Mouse (Mus musculus) ES-E14 (cell line): ENCODE measurements around the gene Elmo1. TPM values are rescaled to one million over a fixed set of nuclear protein-coding genes. Genes with fewer than 3 reads are reported as not detected.

Experiments used
- DNase-seq: peaks from one replicate; pipeline ENCODE4 v3.0.0-alpha.2; 2013; ENCODE audit warnings: low read depth, low spot score
- H3K27ac ChIP-seq: 2 replicates; pipeline ENCODE4 v1.5.1; 2012; ENCODE audit warnings: low read depth, mild to moderate bottlenecking, low read length, moderate library complexity, mixed read lengths; ENCODE audit not compliant: poor library complexity, insufficient read depth, severe bottlenecking
- H3K36me3 ChIP-seq: 2 replicates; pipeline ENCODE4 v1.6.1; 2012; ENCODE audit warnings: mild to moderate bottlenecking, low read length, moderate library complexity, mixed read lengths; ENCODE audit not compliant: control insufficient read depth, poor library complexity, insufficient read depth, severe bottlenecking
- H3K4me1 ChIP-seq, 2 experiments: fragments of 150-350 bp in 1 of 2; sonication (generic) in 1 of 2; 2 replicates each; pipeline ENCODE4 v1.6.1; 2012; ENCODE audit warnings: low read length in 2 of 2, mild to moderate bottlenecking in 1 of 2, mixed read lengths in 1 of 2; ENCODE audit not compliant: control insufficient read depth in 2 of 2, insufficient read depth in 2 of 2, poor library complexity in 1 of 2
- H3K4me3 ChIP-seq, 2 experiments: fragments of 150-350 bp in 1 of 2; sonication (generic) in 1 of 2; 2 replicates each; pipeline ENCODE4 v1.5.1; 2012; ENCODE audit warnings: low read length in 2 of 2, low read depth in 1 of 2, mild to moderate bottlenecking in 1 of 2, mixed read lengths in 1 of 2; ENCODE audit not compliant: insufficient read depth in 1 of 2, poor library complexity in 1 of 2, severe bottlenecking in 1 of 2
- H3K9ac ChIP-seq: 2 replicates; pipeline ENCODE4 v1.6.1; 2012; ENCODE audit warnings: low read depth, mild to moderate bottlenecking, low read length, mixed read lengths; ENCODE audit not compliant: poor library complexity, insufficient read depth, severe bottlenecking
- H3K9me3 ChIP-seq: fragments of 150-350 bp; sonication (generic); 2 replicates; pipeline ENCODE4 v1.6.1; 2012; ENCODE audit warnings: low read depth, mild to moderate bottlenecking, low read length; ENCODE audit not compliant: control insufficient read depth, insufficient read depth
- CHD2 ChIP-seq: IDR thresholded peaks from 2 replicates; pipeline ENCODE4 v1.6.1; 2014; ENCODE audit warnings: mild to moderate bottlenecking, low read depth, low read length, inconsistent platforms
- HCFC1 ChIP-seq: IDR thresholded peaks from 2 replicates; pipeline ENCODE4 v1.6.1; 2012; ENCODE audit warnings: low read length, inconsistent platforms, borderline replicate concordance; ENCODE audit not compliant: insufficient read depth
- MAFK ChIP-seq: IDR thresholded peaks from 2 replicates; pipeline ENCODE4 v1.6.1; 2014; ENCODE audit warnings: mild to moderate bottlenecking, low read depth, low read length, inconsistent platforms; ENCODE audit not compliant: insufficient read depth
- ZC3H11A ChIP-seq: IDR thresholded peaks from 2 replicates; pipeline ENCODE4 v1.6.1; 2012; ENCODE audit warnings: low read depth, mild to moderate bottlenecking, inconsistent platforms, low read length, borderline replicate concordance
- ZNF384 ChIP-seq: IDR thresholded peaks from 2 replicates; pipeline ENCODE4 v1.6.1; 2012; ENCODE audit warnings: low read depth, low read length, inconsistent platforms
- in situ Hi-C, 2 experiments: fragments of 600-800 bp; cut with MboI; formaldehyde crosslinking; loops; one replicate each; pipeline ENCODE4 v1.15.1; 2025; ENCODE audit warnings: low sequenced_read_pairs in 2 of 2, inconsistent platforms in 1 of 2; ENCODE audit not compliant: unreplicated experiment in 2 of 2
- total RNA-seq: library from RNA; depleted of rRNA; stranded (reverse); fragments of 300-350 nt; gene quantifications from 2 replicates; pipeline ENCODE4 v1.2.3, GENCODE M21; 2012

Elmo1 gene
- total RNA-seq, 1 experiment, result 3.7 TPM

GRCm38 (mm10) chr13:20213861-20214260, 123.5 kb downstream of the Elmo1 start:
- Histone ChIP-seq H3K4me3 (no peak overlapping the region), H3K27ac (no peak overlapping the region), H3K9me3 (no peaks in the 10 kb centered on the region), H3K9ac (no peak overlapping the region), H3K36me3 (no peaks in the 10 kb centered on the region), H3K4me1 (no peaks in the 10 kb centered on the region)
- no peak for DNase-seq
- in situ Hi-C loops, result no loop called here
- TF ChIP-seq HCFC1, result no peak
- no peak for TF ChIP-seq ZC3H11A
- no peak for TF ChIP-seq MAFK
- TF ChIP-seq CHD2, result no peak
- TF ChIP-seq ZNF384, result no peak

DNA sequence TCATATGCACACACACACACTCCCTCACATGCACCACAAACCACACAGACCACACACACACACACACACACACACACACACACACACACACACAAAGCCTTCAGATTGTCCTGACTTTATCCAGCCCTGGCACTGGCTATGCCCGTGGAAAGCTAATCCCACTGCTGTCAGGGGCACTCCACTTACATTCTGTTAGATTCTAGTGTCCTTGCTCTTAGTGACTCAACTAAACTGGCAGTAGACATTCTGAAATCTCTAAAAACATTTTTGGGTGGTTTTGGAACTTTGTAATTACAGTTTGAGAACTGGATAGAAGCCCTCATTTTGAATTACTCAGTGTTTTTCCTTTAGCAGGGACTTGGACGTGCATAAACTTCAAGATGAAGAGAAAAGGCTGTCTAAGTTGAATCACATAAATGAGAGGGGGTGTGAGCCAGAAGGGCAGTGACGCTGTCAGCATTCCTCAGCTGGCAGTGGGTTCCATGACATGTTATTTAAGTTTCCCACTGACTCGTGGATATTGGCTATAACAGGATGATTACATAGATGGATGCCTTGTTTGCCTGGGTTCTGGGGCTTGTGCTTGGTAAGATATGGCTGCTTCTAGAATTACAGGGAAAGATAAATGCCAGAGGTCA, 127.2 kb downstream of the Elmo1 start:
- Histone ChIP-seq H3K9ac (no peak overlapping the region), H3K27ac (no peak overlapping the region), H3K4me3 (no peak overlapping the region), H3K4me1 (no peaks in the 10 kb centered on the region), H3K9me3 (no peaks in the 10 kb centered on the region), H3K36me3 (no peaks in the 10 kb centered on the region)
- TF ChIP-seq CHD2 (no peak), ZNF384 (no peak), MAFK (no peak), HCFC1 (no peak), ZC3H11A (no peak)
- DNase-seq, result no peak
- in situ Hi-C loops, result no loop called here

DNA sequence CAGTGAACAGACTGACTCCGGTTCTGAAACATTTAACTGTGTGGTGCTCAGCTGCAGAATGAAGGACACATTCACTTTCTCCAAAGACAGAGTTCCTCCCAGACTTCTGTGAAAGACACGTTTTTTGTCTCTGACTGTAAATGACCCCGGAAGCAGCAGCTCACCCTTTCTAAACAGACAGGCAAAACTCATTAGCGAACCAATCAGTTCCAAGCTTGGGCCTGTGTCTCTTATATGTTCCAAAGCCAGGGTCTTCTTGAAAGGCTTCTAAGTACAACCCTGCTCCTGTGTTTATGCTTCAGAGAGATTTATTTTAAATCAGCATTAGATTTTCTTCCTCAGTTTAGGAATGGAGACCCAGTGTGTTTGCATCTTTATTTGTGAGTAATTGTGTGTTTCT, 127.7 kb downstream of the Elmo1 start:
- Histone ChIP-seq H3K36me3 (no peaks in the 10 kb centered on the region), H3K4me1 (no peaks in the 10 kb centered on the region), H3K9ac (no peak overlapping the region), H3K27ac (no peak overlapping the region), H3K4me3 (no peak overlapping the region), H3K9me3 (no peaks in the 10 kb centered on the region)
- no peak for TF ChIP-seq CHD2
- in situ Hi-C loops, result no loop called here
- DNase-seq, result no peak

- no peak overlapping the region for H3K27ac ChIP-seq
- H3K9me3 ChIP-seq, result no peaks in the 10 kb centered on the region
- no peak overlapping the region for H3K9ac ChIP-seq
- in situ Hi-C loops, result no loop called here
- no peaks in the 10 kb centered on the region for H3K36me3 ChIP-seq
- TF ChIP-seq CHD2, result no peak
- no peak for TF ChIP-seq HCFC1
- H3K4me1 ChIP-seq, result no peaks in the 10 kb centered on the region
- DNase-seq, result no peak
- H3K4me3 ChIP-seq, result no peak overlapping the region
Measured at GRCm38 (mm10) chr13:20220414-20220813, 130.0 kb downstream of the Elmo1 start.

GRCm38 (mm10) chr13:20227923-20228705, 137.7 kb downstream of the Elmo1 start:
- TF ChIP-seq HCFC1 (no peak), MAFK (no peak), ZC3H11A (no peak), ZNF384 (no peak), CHD2 (no peak)
- Histone ChIP-seq H3K9ac (no peak overlapping the region), H3K36me3 (no peaks in the 10 kb centered on the region), H3K4me1 (no peaks in the 10 kb centered on the region), H3K27ac (no peak overlapping the region), H3K4me3 (no peak overlapping the region), H3K9me3 (no peaks in the 10 kb centered on the region)
- in situ Hi-C loops, result no loop called here
- DNase-seq, result no peak
